Mouse (Mus musculus) E14TG2a.4 (cell line): Measurements from ENCODE around the gene Cpb2.

Source experiments
- CTCF ChIP-seq: conservative IDR thresholded peaks from 2 replicates; pipeline ENCODE4 v1.5.1; 2014; ENCODE audit warnings: low read length
- POU5F1 ChIP-seq: IDR thresholded peaks from 2 replicates; pipeline ENCODE4 v1.6.1; 2014; ENCODE audit warnings: low read length, borderline replicate concordance

- TF ChIP-seq CTCF (no peak), POU5F1 (no peak)
Measured at GRCm38 (mm10) chr14:75236636-75237003, 5.5 kb upstream of the Cpb2 start.
